Mouse (Mus musculus) retina, adult 2 months (tissue): Measurements from ENCODE around the gene Ttyh2.
"Not testable (repeated sequence)": the region's sequence is repeated elsewhere in the genome, so short reads cannot be mapped to it uniquely, and the experiment has no call there.

ENCODE experiments used
- DNase-seq: peaks from one replicate; pipeline ENCODE4 v3.0.0-alpha.2; 2012; ENCODE audit warnings: low read depth, low spot score

Gene Ttyh2

GRCm38 (mm10) chr11:114657737-114658136, 17.5 kb upstream of the Ttyh2 start:
- DNase-seq = no peak

GRCm38 (mm10) chr11:114662161-114662560, 13.1 kb upstream of the Ttyh2 start:
- DNase-seq = no peak

- no peak for DNase-seq
Observed at GRCm38 (mm10) chr11:114662746-114663362, 12.4 kb upstream of the Ttyh2 start.

DNA sequence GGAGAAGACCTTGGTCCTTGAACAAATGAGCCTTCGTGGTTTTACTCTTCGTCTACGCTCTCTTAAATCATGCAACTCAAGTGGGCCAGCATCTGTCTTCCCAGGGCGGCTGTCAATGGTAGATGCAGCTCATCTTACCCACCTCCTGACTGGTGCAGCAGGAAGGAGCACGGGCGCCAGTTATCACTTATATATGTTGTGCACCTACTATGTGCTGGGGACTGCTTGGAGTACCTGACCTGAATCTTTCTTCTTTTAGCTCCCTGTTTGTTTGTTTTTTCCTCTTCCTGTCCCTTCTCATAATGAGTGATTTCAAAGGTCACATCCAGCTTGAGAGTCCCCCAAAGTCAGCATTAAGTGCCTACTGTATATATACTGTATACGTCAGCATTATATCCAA, 11.1 kb upstream of the Ttyh2 start:
- DNase-seq = no peak

DNA sequence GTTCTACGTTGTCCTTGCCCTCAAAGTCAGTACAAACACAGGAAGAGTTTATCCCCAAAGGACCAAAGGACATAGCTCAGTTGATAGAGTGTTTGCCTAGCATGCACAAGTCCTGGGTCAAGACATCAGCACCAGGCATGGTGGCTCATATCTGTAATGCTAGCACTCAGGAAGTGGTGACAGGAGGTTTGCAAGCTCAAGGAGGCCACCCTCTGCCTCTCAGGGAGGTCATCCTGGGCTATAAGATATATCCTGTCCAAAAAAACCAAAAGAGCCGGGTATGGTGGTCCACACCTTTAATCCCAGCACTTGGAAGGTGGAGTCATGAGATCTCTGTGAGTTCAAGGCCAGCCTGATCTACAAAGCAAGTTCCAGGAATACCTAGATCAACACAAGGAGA, 9.8 kb upstream of the Ttyh2 start:
- no peak for DNase-seq

- DNase-seq = no peak
Observed at GRCm38 (mm10) chr11:114666786-114667185, 8.4 kb upstream of the Ttyh2 start.

DNA sequence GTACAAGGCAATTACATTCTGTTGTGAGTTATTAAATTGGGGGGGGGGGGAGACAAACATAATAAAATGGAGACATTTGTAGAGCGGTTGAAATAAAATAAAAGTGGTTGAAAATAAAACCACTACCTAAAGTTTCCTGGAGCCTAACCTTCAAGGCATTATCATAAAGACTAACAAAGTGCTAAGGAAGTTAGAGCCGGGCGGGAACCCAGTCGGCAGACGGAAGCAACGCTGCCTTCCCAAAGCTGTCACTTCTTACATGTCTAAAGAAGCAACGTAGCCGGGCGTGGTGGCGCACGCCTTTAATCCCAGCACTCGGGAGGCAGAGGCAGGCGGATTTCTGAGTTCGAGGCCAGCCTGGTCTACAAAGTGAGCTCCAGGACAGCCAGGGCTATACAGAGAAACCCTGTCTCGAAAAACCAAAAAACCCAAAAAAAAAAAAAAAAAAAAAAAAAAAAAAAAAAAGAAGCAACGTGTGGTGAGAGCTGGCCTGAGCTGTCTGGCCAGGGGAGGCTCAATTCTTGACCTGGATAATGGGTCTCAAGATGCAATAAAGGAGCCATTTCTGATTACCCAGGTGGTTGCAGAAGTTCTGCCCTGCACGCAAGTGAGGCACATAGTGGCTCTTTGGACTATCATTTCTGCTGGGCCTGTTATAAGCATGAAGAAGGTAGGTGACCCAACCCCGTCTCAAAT, 7.8 kb upstream of the Ttyh2 start:
- no peak for DNase-seq

- not testable (repeated sequence) for DNase-seq
Observed at GRCm38 (mm10) chr11:114667932-114668285, 7.3 kb upstream of the Ttyh2 start.

- DNase-seq = peak; percentile 96
Observed at GRCm38 (mm10) chr11:114668301-114668710, 6.9 kb upstream of the Ttyh2 start, which contains the start of gene Rpl38. Rpl38 (plus strand) TSS chr11:114668524.

GRCm38 (mm10) chr11:114668741-114669623, 6.2 kb upstream of the Ttyh2 start:
- DNase-seq = no peak

DNA sequence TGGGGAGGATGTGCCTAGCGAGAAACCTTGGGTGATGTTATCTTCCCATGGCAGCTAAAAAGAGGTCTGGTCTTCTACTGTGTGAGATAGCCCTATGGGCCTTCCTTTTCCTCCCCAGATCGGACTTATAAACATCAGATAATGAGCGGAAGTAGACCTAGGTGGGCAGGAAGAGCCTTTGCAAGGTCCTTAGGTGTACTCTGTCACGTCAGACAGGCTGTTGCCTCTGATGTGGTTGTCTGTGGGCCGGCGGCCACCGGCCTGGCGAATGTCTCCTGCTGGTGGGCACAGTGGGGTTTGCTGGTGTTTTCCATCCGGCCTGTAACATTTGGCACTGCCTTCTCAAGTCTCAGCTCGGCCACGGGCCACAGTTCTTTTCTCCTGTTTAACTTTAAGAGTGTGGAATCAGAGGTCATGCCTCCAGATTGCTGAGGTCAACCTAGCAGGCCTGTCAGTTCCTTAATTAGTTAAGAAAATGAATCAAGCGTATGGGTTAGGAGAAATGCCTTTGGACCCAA, 5.5 kb upstream of the Ttyh2 start:
- no peak for DNase-seq

GRCm38 (mm10) chr11:114671147-114671546, 4.1 kb upstream of the Ttyh2 start:
- DNase-seq = no peak

GRCm38 (mm10) chr11:114672794-114673718, 2.2 kb upstream of the Ttyh2 start:
- DNase-seq = no peak

- no peak for DNase-seq
Observed at GRCm38 (mm10) chr11:114673719-114674050, 1.5 kb upstream of the Ttyh2 start.

- DNase-seq = no peak
Observed at GRCm38 (mm10) chr11:114674180-114674579, 1.1 kb upstream of the Ttyh2 start.

GRCm38 (mm10) chr11:114674796-114675195, 435 bp upstream of the Ttyh2 start:
- not testable (repeated sequence) for DNase-seq

DNA sequence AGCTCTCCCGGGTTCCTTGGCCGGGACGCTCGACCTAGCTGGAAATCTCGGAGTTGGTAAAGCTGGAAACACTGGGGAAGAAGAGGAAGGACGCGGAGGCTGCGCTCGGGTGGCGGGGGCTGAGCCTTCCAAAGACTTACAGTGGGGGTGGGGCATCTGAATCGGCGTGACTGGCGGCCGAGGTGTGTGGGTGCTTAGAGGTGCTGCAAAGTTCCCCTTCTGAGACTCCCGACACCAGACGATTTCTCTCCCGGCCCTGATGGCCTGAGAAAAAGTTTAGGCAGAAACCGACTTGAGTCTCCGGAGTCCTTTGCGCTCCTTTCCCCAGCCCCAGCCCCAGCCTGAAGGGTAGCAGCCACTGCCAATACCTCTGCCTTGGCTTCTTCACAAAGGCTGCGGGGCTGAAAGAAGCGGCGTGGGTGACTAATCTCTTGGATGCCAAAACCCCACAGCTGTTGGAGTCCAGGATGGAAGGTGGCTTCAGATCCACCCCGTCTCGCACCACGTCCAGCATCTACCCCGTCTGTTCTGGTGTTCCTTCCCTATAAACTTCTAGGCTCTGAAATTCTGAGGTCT, 683 bp downstream of the Ttyh2 start:
- no peak for DNase-seq

DNA sequence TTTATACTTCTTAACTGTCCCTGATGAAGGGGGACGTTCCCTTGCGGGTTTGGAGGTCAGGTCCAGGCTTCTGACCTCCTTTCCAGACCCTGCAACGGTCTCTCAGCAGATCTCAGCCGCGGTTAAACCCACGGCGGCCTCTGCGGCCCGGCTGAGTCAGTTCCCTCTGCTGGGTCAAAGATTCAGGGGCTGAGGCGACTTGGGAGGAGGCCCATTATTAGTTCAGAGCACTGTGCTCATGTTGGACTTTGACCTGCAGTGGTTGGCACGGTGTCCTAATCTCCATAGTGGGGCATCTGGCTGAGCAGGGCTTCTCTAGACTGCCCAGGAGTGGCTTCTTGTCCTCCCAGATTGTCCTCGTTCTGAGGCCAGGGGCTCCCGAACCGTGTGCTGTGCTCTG, 1.2 kb downstream of the Ttyh2 start:
- no peak for DNase-seq

DNA sequence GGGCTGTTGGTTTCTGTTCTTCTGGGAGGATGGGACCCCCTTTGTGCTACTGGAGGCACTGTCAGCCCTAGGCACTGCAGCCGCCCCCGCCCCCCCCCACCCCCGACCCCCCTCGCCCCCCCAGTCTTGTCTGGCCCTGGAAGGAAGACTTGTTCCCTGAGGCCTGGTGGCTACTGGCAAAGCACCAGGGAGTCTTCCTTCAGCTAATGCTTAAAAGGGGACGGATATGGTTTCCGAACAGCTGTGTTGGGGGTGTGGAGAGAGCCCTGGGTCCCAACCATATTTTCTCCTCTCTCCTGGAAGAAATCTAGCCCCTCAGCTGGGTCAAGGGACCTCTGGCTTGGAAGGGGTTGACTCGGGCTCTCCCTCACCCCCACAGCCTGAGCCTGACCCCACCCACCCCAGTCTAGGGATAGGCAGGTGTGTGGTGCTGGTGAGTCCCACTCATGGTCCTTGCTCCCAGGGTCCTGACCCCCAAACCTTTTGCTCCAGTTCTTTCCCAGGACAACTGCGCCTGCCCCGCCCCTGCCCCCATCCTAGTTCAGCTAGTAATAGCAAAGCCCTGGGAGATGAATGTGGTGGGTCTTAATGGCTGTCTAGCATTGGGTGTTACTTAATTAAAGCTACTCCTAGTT, 1.8 kb downstream of the Ttyh2 start:
- DNase-seq = no peak

DNA sequence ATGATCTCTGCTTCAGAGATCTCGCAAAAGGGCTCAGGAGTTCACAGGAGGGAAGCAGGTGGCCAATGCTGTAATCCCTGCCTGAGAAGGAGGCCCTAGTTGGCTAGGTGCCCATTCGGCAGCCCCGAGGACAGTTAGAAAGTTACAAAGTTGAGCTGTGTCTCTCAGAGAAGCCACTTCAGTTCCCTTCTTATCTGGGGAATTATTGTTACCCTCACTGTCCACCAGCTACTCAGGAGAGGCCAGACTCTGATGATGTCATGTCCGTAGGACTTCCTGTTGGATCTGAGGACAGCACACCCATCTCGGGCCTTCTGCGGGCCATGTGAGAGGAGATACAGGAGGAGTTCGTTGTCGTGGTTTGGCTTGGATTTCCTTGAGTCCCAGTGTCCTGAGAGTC, 4.4 kb downstream of the Ttyh2 start:
- no peak for DNase-seq
